Comparison of ENCODE assay signal across 12 mouse cellular contexts in genomic region chr12:76898141-76898540, GRCm38 (mm10).
"Had no signal": no experiment of that assay in that cellular context is flagged by ENCODE, and none has a peak within 500 bp of the region (broad histone marks: within the 10 kb centered on the region; RNA-seq: fewer than 3 reads in every experiment).

No protein-coding gene starts in this region.

- DNase-seq: kidney, postnatal 10 days; kidney, postnatal 36 days; layer of hippocampus, postnatal 36 days; liver, embryonic 13.5 days; lung, adult 2 months; lung, postnatal 14 days; lung, postnatal 4 days; retina, postnatal 1 day; right cerebral cortex, postnatal 25 days; spleen, adult 18-20 months; thymus, adult 18-20 months; thymus, postnatal 36 days had no signal
